Mouse (Mus musculus): ENCODE data around the gene Cbx6. TPM values are rescaled to one million over a fixed set of nuclear protein-coding genes. Genes with fewer than 3 reads are reported as not detected.

Cbx6 gene
- polyA plus RNA-seq, 1 experiment from 2014 or later = 54.5 TPM

DNA sequence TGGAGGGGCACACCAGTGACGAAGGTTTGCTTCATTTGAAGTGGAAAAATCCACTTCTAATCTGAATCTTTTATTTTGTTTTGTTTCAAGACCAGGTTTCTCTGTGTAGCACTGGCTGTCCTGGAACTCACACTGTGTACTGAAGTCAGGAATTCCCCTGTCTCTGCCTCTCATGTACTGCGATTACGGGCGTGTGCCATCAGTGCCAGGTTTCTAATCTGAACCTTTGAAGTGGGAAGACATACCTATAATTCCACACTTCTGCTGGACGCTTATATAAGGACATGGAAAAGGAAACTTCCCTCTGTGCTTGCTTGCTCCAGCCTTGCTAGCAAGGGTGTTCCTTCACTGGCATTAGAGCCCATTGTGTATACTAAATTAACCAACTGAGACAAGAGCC lies 24.5 kb upstream of the Cbx6 start:
- Histone ChIP-seq H3K27ac (no peak overlapping the region), H3K9me3 (no peaks in the 10 kb centered on the region), H3K36me3 (no peaks in the 10 kb centered on the region), H3K4me1 (no peaks in the 10 kb centered on the region; the same call in 1 of the 2 replicates), H3K27me3 (no peaks in the 10 kb centered on the region), H3K4me2 (replicated peaks) (no peak overlapping the region), H3K9ac (no peak overlapping the region), H3K4me3 (no peak overlapping the region)
- no peak for ATAC-seq (ENCODE audit: low FRiP score, low read depth)
- whole genome bisulfite sequencing = 81% methylated on average over 5 of the region's 5 CpGs

GRCm38 (mm10) chr15:79850143-79850542 lies 15.7 kb upstream of the Cbx6 start:
- Histone ChIP-seq H3K9me3 (no peaks in the 10 kb centered on the region), H3K4me1 (peaks cover 15% of the 10 kb centered on the region), H3K27ac (no peak overlapping the region), H3K27me3 (no peaks in the 10 kb centered on the region), H3K4me3 (no peak overlapping the region), H3K36me3 (no peaks in the 10 kb centered on the region), H3K4me2 (replicated peaks) (no peak overlapping the region), H3K9ac (no peak overlapping the region)
- WGBS = 96% methylated on average over 2 of the region's 2 CpGs
- no peak for ATAC-seq (ENCODE audit: low FRiP score, low read depth)

DNA sequence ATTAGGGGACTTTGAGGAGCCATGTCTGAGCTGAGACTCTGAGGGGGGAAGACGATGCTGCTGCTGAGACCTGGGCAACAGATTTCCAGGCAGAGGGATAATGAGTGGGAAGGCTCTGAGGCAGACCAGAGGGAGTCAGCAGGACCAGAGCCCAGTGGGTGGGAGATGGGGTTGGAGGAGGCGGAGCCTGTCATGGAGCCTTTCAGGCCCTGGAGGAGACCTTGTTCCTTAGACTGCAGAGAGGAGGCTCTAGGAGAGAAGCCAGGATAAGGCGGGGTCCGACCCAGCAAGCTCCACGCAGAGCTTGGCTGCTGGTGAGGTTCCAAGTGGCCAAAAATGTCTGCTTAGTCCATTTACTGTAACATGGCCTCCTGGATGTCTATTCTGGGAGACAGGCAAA lies 12.6 kb upstream of the Cbx6 start:
- Histone ChIP-seq H3K36me3 (no peaks in the 10 kb centered on the region), H3K4me1 (peaks cover 15% of the 10 kb centered on the region), H3K4me2 (replicated peaks) (no peak overlapping the region), H3K9ac (no peak overlapping the region), H3K27me3 (no peaks in the 10 kb centered on the region), H3K4me3 (no peak overlapping the region), H3K27ac (peak overlapping the region; percentile 52; the same call in 1 of the 2 replicates), H3K9me3 (no peaks in the 10 kb centered on the region)
- 21% methylated on average over 5 of the region's 5 CpGs for WGBS
- peak; percentile 64; the same call in 1 of the 2 replicates for ATAC-seq (ENCODE audit: low FRiP score, low read depth)

DNA sequence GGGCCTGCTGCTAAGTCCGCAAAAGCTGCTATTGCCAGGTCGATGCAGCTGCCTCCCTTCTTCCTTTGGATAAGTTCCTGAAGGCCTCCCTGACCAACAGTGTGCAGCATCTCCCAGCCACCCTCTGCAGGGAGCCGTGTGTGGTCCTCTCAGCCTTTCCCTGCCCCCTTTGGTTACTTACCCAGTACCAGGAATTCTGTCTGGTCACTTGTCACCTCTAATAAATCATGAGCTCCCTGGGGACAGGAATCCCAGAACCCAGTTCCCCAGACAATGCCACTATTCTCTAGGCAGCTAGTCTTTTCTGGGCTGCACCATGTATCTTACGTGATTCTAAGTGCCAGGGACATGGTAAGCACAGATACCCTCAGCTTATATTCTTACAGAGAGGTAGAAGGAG lies 11.5 kb upstream of the Cbx6 start:
- no peaks in the 10 kb centered on the region for H3K36me3 ChIP-seq
- no peaks in the 10 kb centered on the region for H3K9me3 ChIP-seq
- H3K27ac ChIP-seq = no peak overlapping the region
- peaks cover 15% of the 10 kb centered on the region for H3K4me1 ChIP-seq
- H3K27me3 ChIP-seq = no peaks in the 10 kb centered on the region
- H3K9ac ChIP-seq = no peak overlapping the region
- no peak for ATAC-seq (ENCODE audit: low FRiP score, low read depth)
- H3K4me3 ChIP-seq = no peak overlapping the region
- WGBS = 64% methylated on average over 4 of the region's 4 CpGs
- H3K4me2 ChIP-seq (replicated peaks) = no peak overlapping the region

GRCm38 (mm10) chr15:79842985-79843384 lies 8.5 kb upstream of the Cbx6 start:
- peaks cover 12% of the 10 kb centered on the region for H3K4me1 ChIP-seq
- H3K4me3 ChIP-seq = no peak overlapping the region
- H3K9me3 ChIP-seq = no peaks in the 10 kb centered on the region
- H3K4me2 ChIP-seq (replicated peaks) = no peak overlapping the region
- no peaks in the 10 kb centered on the region for H3K36me3 ChIP-seq
- WGBS = 87% methylated on average over 3 of the region's 3 CpGs
- no peak for ATAC-seq (ENCODE audit: low FRiP score, low read depth)
- no peaks in the 10 kb centered on the region for H3K27me3 ChIP-seq
- no peak overlapping the region for H3K27ac ChIP-seq
- no peak overlapping the region for H3K9ac ChIP-seq

GRCm38 (mm10) chr15:79840281-79840680 lies 5.8 kb upstream of the Cbx6 start:
- Histone ChIP-seq H3K27ac (no peak overlapping the region), H3K36me3 (no peaks in the 10 kb centered on the region), H3K4me1 (peaks cover 2% of the 10 kb centered on the region; the same call in 1 of the 2 replicates), H3K27me3 (no peaks in the 10 kb centered on the region), H3K4me2 (replicated peaks) (no peak overlapping the region), H3K9me3 (no peaks in the 10 kb centered on the region), H3K9ac (no peak overlapping the region), H3K4me3 (no peak overlapping the region)
- ATAC-seq (ENCODE audit: low FRiP score, low read depth) = no peak
- 49% methylated on average over 2 of the region's 2 CpGs for WGBS

DNA sequence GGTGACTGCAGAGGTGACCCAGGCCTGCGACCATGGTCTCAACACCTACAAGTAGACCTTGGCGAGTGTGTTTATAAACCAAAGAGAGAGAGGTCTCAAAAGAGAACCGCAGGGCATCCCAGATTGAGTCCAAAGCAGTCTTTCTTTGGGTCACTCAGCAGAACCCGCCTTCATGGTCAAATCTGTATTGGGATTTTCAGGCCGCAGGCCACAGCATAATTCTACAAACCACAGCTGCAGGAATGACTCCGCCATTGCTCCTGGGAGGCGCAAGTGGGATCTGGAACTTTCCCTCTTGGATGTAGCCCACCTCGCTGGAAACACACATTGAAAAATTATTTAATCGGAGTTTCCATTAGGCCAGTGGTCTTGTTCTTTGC lies 383 bp upstream of the Cbx6 start:
- ATAC-seq (ENCODE audit: low FRiP score, low read depth) = no peak
- H3K4me1 ChIP-seq = peaks cover 40% of the 10 kb centered on the region
- no peaks in the 10 kb centered on the region for H3K9me3 ChIP-seq
- H3K27me3 ChIP-seq = no peaks in the 10 kb centered on the region
- H3K4me3 ChIP-seq = peak overlapping the region; percentile 83
- H3K27ac ChIP-seq = peak overlapping the region; percentile 94
- H3K9ac ChIP-seq = peak overlapping the region; percentile 62; the same call in 1 of the 2 replicates
- H3K36me3 ChIP-seq = peaks cover 12% of the 10 kb centered on the region
- WGBS = 52% methylated on average over 9 of the region's 9 CpGs
- H3K4me2 ChIP-seq (replicated peaks) = peak overlapping the region; percentile 94

- Histone ChIP-seq H3K27me3 (no peaks in the 10 kb centered on the region), H3K4me2 (replicated peaks) (peak overlapping the region; percentile 94), H3K4me3 (peak overlapping the region; percentile 83), H3K9me3 (no peaks in the 10 kb centered on the region), H3K9ac (peak overlapping the region; percentile 94), H3K36me3 (peaks cover 25% of the 10 kb centered on the region), H3K27ac (peak overlapping the region; percentile 95), H3K4me1 (peaks cover 51% of the 10 kb centered on the region)
- peak; percentile 42 for ATAC-seq (ENCODE audit: low FRiP score, low read depth)
- WGBS = under 1% methylated on average over 40 of the region's 41 CpGs
Measured at GRCm38 (mm10) chr15:79833251-79834050, 1.0 kb downstream of the Cbx6 start.

DNA sequence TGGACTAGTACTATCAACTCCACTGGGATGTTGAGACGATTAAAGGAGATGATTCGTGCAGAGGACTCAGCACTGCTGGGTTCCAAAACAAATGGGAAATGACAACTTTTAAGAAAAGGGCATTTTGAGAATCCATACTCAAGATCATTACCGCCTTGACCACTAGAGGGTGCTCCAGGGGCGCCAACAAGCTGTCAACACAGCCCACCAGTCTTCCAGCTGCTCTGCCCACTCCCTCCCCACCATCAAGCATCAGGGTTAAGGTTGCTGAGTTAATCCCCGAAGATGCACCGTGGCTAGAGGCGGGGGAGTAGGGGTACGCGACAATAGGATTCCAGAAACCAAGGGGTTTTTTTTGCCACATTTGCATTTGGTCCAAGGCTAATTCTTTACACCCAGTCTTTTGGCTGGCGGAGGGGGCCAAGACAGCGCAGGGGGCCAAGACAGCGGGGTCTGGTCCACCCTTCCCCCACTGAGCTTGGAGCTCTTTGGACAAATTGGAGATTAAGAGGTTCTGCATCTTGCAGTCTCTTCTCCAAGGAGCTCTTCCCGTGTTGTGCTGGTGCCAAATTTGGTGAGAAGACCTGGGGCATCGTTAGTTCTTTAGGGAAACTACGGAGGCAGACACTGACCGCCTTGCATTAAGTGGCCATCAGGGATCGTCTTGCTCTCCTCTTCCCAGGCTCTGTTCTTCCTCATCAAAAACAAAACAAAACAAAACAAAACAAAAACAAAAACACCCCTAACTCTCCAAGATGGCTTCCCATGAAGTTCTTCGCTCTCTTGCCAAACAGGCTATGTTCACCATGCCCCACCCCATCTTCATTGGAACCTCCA lies 2.2 kb downstream of the Cbx6 start:
- ATAC-seq (ENCODE audit: low FRiP score, low read depth) = no peak
- H3K27me3 ChIP-seq = no peaks in the 10 kb centered on the region
- H3K4me3 ChIP-seq = peak overlapping the region; percentile 83
- peak overlapping the region; percentile 94 for H3K4me2 ChIP-seq (replicated peaks)
- H3K4me1 ChIP-seq = peaks cover 63% of the 10 kb centered on the region
- peaks cover 37% of the 10 kb centered on the region for H3K36me3 ChIP-seq
- no peak overlapping the region; the same call in 1 of the 2 replicates for H3K27ac ChIP-seq
- H3K9ac ChIP-seq = peak overlapping the region; percentile 94
- WGBS = 34% methylated on average over 18 of the region's 18 CpGs
- H3K9me3 ChIP-seq = no peaks in the 10 kb centered on the region

DNA sequence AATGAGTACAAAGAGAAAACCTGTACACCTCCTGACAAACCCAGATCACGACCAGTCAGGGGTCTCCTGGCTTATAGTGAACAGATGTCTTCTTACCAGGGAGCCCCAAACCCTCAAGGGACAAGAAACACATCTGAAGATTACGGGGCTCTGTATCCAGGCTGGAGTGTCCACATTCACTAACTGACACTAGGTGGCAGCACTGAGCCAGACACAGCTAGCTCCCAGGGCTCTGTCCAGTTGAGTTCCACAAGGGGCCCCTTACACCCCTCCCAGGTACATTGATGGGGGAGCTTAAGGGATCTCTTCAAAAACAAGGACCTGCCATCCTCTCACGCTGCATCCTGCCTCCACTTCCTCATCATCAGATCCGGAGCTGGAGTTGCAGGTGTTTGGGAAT lies 4.1 kb downstream of the Cbx6 start:
- 0 out of 2 replicates have a peak overlapping the region, but pooled peaks have one; percentile 6 for H3K9ac ChIP-seq
- H3K27ac ChIP-seq = no peak overlapping the region
- no peak overlapping the region for H3K4me2 ChIP-seq (replicated peaks)
- H3K9me3 ChIP-seq = no peaks in the 10 kb centered on the region
- ATAC-seq (ENCODE audit: low FRiP score, low read depth) = no peak
- no peaks in the 10 kb centered on the region for H3K27me3 ChIP-seq
- peaks cover 76% of the 10 kb centered on the region for H3K4me1 ChIP-seq
- no peak overlapping the region for H3K4me3 ChIP-seq
- 11% methylated on average over 4 of the region's 4 CpGs for WGBS
- peaks cover 52% of the 10 kb centered on the region for H3K36me3 ChIP-seq

- H3K36me3 ChIP-seq = peaks cover 58% of the 10 kb centered on the region
- peaks cover 76% of the 10 kb centered on the region for H3K4me1 ChIP-seq
- H3K4me2 ChIP-seq (replicated peaks) = no peak overlapping the region
- no peak for ATAC-seq (ENCODE audit: low FRiP score, low read depth)
- H3K27me3 ChIP-seq = no peaks in the 10 kb centered on the region
- H3K9ac ChIP-seq = no peak overlapping the region
- H3K4me3 ChIP-seq = no peak overlapping the region
- WGBS = 82% methylated on average over 5 of the region's 5 CpGs
- no peak overlapping the region for H3K27ac ChIP-seq
- H3K9me3 ChIP-seq = no peaks in the 10 kb centered on the region
Measured at GRCm38 (mm10) chr15:79829431-79829830, 5.1 kb downstream of the Cbx6 start.

GRCm38 (mm10) chr15:79828366-79829035 lies 6.0 kb downstream of the Cbx6 start:
- Histone ChIP-seq H3K9ac (peak overlapping the region; percentile 53; the same call in 1 of the 2 replicates), H3K9me3 (no peaks in the 10 kb centered on the region), H3K4me2 (replicated peaks) (peak overlapping the region; percentile 32), H3K36me3 (peaks cover 59% of the 10 kb centered on the region), H3K4me3 (no peak overlapping the region), H3K27ac (no peak overlapping the region), H3K27me3 (no peaks in the 10 kb centered on the region), H3K4me1 (peaks cover 76% of the 10 kb centered on the region)
- ATAC-seq (ENCODE audit: low FRiP score, low read depth) = no peak
- 64% methylated on average over 46 of the region's 46 CpGs for WGBS
